Mouse (Mus musculus) CH12.LX (cell line): ENCODE data around the gene Fbxo30. TPM values are rescaled to one million over a fixed set of nuclear protein-coding genes. Genes with fewer than 3 reads are reported as not detected.
A peak's percentile ranks its signal among the peaks of the same experiment; 100 is the strongest.

Experiments used
- DNase-seq: peaks from one replicate; pipeline ENCODE4 v3.0.0-alpha.2; 2013; ENCODE audit errors: extremely low read depth
- H3K27ac ChIP-seq: 2 replicates; pipeline ENCODE4 v1.5.1; 2012; ENCODE audit warnings: low read depth, mild to moderate bottlenecking, control low read depth, moderate library complexity; ENCODE audit not compliant: insufficient read depth
- H3K27me3 ChIP-seq: replicated peaks from 2 replicates; pipeline ENCODE3; 2012; ENCODE audit warnings: inconsistent platforms
- H3K36me3 ChIP-seq, 2 experiments: replicated peaks in 1 of 2; 2 replicates each; pipeline versions ENCODE3 to v1.6.1; 2012; ENCODE audit warnings: inconsistent platforms in 1 of 2, low read length in 1 of 2, mild to moderate bottlenecking in 1 of 2, mixed read lengths in 1 of 2, moderate library complexity in 1 of 2; ENCODE audit not compliant: control insufficient read depth in 1 of 2, insufficient read depth in 1 of 2
- H3K4me1 ChIP-seq, 2 experiments: 2 replicates each; pipeline ENCODE4 v1.6.1; 2012; ENCODE audit warnings: inconsistent platforms in 1 of 2, moderate library complexity in 1 of 2; ENCODE audit not compliant: insufficient read depth in 2 of 2, control insufficient read depth in 1 of 2
- H3K4me2 ChIP-seq: 2 replicates; pipeline ENCODE4 v1.6.1; 2012; ENCODE audit warnings: low read depth, mild to moderate bottlenecking, control low read depth; ENCODE audit not compliant: poor library complexity, insufficient read depth, severe bottlenecking
- H3K4me3 ChIP-seq, 3 experiments: fragments of 150-350 bp in 1 of 3; sonication (generic) in 1 of 3; replicated peaks in 1 of 3; 2 replicates each; pipeline versions ENCODE3 to v1.5.1; 2011 to 2012; ENCODE audit warnings: low read depth in 2 of 3, low read length in 2 of 3, mild to moderate bottlenecking in 2 of 3, moderate library complexity in 2 of 3, control low read depth in 1 of 3, improper control_type of control experiment in 1 of 3, inconsistent platforms in 1 of 3, mixed read lengths in 1 of 3; ENCODE audit not compliant: poor library complexity in 1 of 3
- H3K79me2 ChIP-seq: replicated peaks from 2 replicates; pipeline ENCODE4 v1.6.1; 2012; ENCODE audit warnings: mild to moderate bottlenecking, moderate library complexity; ENCODE audit not compliant: control insufficient read depth, poor library complexity, insufficient read depth, severe bottlenecking; ENCODE audit errors: extremely low read depth
- H3K9ac ChIP-seq: 2 replicates; pipeline ENCODE4 v1.6.1; 2012; ENCODE audit warnings: low read depth, mild to moderate bottlenecking, control low read depth, moderate library complexity; ENCODE audit not compliant: insufficient read depth
- H3K9me3 ChIP-seq: replicated peaks from 2 replicates; pipeline ENCODE3; 2012; ENCODE audit warnings: low read length, inconsistent platforms, mixed read lengths
- BHLHE40 ChIP-seq: IDR thresholded peaks from 2 replicates; pipeline ENCODE4 v1.6.1; 2011; ENCODE audit warnings: mild to moderate bottlenecking, low read depth, low read length, improper control_type of control experiment
- CHD1 ChIP-seq: IDR thresholded peaks from 2 replicates; pipeline ENCODE4 v1.6.1; 2012; ENCODE audit warnings: low read depth, low read length, improper control_type of control experiment, inconsistent platforms
- CHD2 ChIP-seq: IDR thresholded peaks from 2 replicates; pipeline ENCODE4 v1.6.1; 2011; ENCODE audit warnings: low read length, improper control_type of control experiment
- CTCF ChIP-seq, 2 experiments: IDR thresholded peaks in 1 of 2; conservative IDR thresholded peaks in 1 of 2; 2 replicates each; pipeline ENCODE4 v1.5.1; 2011 to 2012; ENCODE audit warnings: low read depth in 2 of 2, low read length in 2 of 2, improper control_type of control experiment in 1 of 2, inconsistent platforms in 1 of 2, mild to moderate bottlenecking in 1 of 2, moderate library complexity in 1 of 2
- E2F4 ChIP-seq: IDR thresholded peaks from 2 replicates; pipeline ENCODE4 v1.6.1; 2011; ENCODE audit warnings: low read depth, low read length, improper control_type of control experiment; ENCODE audit not compliant: insufficient replicate concordance
- ELF1 ChIP-seq: IDR thresholded peaks from 2 replicates; pipeline ENCODE4 v1.6.1; 2014; ENCODE audit warnings: low read depth, mild to moderate bottlenecking, inconsistent platforms, low read length, improper control_type of control experiment
- EP300 ChIP-seq: IDR thresholded peaks from 2 replicates; pipeline ENCODE4 v1.6.1; 2011; ENCODE audit warnings: low read length, improper control_type of control experiment
- ETS1 ChIP-seq: conservative IDR thresholded peaks from 2 replicates; pipeline ENCODE4 v1.6.1; 2012; ENCODE audit warnings: low read depth, mild to moderate bottlenecking, inconsistent platforms, low read length, improper control_type of control experiment, moderate library complexity
- GABPA ChIP-seq: IDR thresholded peaks from 2 replicates; pipeline ENCODE4 v1.6.1; 2012; ENCODE audit warnings: low read depth, low read length, improper control_type of control experiment, inconsistent platforms; ENCODE audit not compliant: insufficient replicate concordance
- HCFC1 ChIP-seq: IDR thresholded peaks from 2 replicates; pipeline ENCODE4 v1.6.1; 2012; ENCODE audit warnings: low read depth, mild to moderate bottlenecking, inconsistent platforms, low read length, improper control_type of control experiment
- IRF4 ChIP-seq: IDR thresholded peaks from 2 replicates; pipeline ENCODE4 v1.6.1; 2014; ENCODE audit warnings: low read depth, mild to moderate bottlenecking, inconsistent platforms, low read length, improper control_type of control experiment
- JUN ChIP-seq: IDR thresholded peaks from 2 replicates; pipeline ENCODE4 v1.6.1; 2011; ENCODE audit warnings: low read depth, mild to moderate bottlenecking, low read length, improper control_type of control experiment, moderate library complexity; ENCODE audit not compliant: insufficient read depth
- JUND ChIP-seq: conservative IDR thresholded peaks from 2 replicates; pipeline ENCODE4 v1.6.1; 2011; ENCODE audit warnings: low read depth, low read length, improper control_type of control experiment
- KAT2A ChIP-seq: IDR thresholded peaks from 2 replicates; pipeline ENCODE4 v1.6.1; 2012; ENCODE audit warnings: low read length, improper control_type of control experiment, inconsistent platforms; ENCODE audit not compliant: insufficient replicate concordance
- MAFK ChIP-seq: IDR thresholded peaks from 2 replicates; pipeline ENCODE4 v1.6.1; 2011; ENCODE audit warnings: low read length, improper control_type of control experiment; ENCODE audit not compliant: insufficient replicate concordance
- MAX ChIP-seq: IDR thresholded peaks from 2 replicates; pipeline ENCODE4 v1.6.1; 2011; ENCODE audit warnings: low read length, improper control_type of control experiment
- MAZ ChIP-seq: IDR thresholded peaks from 2 replicates; pipeline ENCODE4 v1.6.1; 2012; ENCODE audit warnings: low read depth, mild to moderate bottlenecking, inconsistent platforms, low read length, improper control_type of control experiment, moderate library complexity
- MEF2A ChIP-seq: IDR thresholded peaks from 2 replicates; pipeline ENCODE4 v1.6.1; 2014; ENCODE audit warnings: low read depth, mild to moderate bottlenecking, inconsistent platforms, low read length, improper control_type of control experiment, borderline replicate concordance
- MXI1 ChIP-seq: IDR thresholded peaks from 2 replicates; pipeline ENCODE4 v1.6.1; 2011; ENCODE audit warnings: mild to moderate bottlenecking, low read depth, low read length, improper control_type of control experiment
- MYC ChIP-seq: IDR thresholded peaks from 2 replicates; pipeline ENCODE4 v1.6.1; 2011; ENCODE audit warnings: low read depth, mild to moderate bottlenecking, improper control_type of control experiment, low read length
- NELFE ChIP-seq: IDR thresholded peaks from 2 replicates; pipeline ENCODE4 v1.6.1; 2011; ENCODE audit warnings: low read depth, low read length, improper control_type of control experiment
- NRF1 ChIP-seq: IDR thresholded peaks from 2 replicates; pipeline ENCODE4 v1.6.1; 2014; ENCODE audit warnings: low read depth, mild to moderate bottlenecking, inconsistent platforms, low read length, improper control_type of control experiment, moderate library complexity
- PAX5 ChIP-seq: IDR thresholded peaks from 2 replicates; pipeline ENCODE4 v1.6.1; 2012; ENCODE audit warnings: low read length, inconsistent platforms, mixed read lengths
- POLR2A ChIP-seq: IDR thresholded peaks from 2 replicates; pipeline ENCODE4 v1.6.1; 2011; ENCODE audit warnings: low read depth, mild to moderate bottlenecking, improper control_type of control experiment, low read length
- POLR2AphosphoS2 ChIP-seq: IDR thresholded peaks from 2 replicates; pipeline ENCODE4 v1.6.1; 2011; ENCODE audit warnings: low read depth, low read length, improper control_type of control experiment
- RAD21 ChIP-seq: IDR thresholded peaks from 2 replicates; pipeline ENCODE4 v1.6.1; 2011; ENCODE audit warnings: low read depth, mild to moderate bottlenecking, low read length, improper control_type of control experiment, moderate library complexity
- RCOR1 ChIP-seq: conservative IDR thresholded peaks from 2 replicates; pipeline ENCODE4 v1.6.1; 2012; ENCODE audit warnings: low read depth, mild to moderate bottlenecking, inconsistent platforms, low read length, improper control_type of control experiment
- SIN3A ChIP-seq: IDR thresholded peaks from 2 replicates; pipeline ENCODE4 v1.6.1; 2012; ENCODE audit warnings: low read length, improper control_type of control experiment, inconsistent platforms
- SMC3 ChIP-seq: IDR thresholded peaks from 2 replicates; pipeline ENCODE4 v1.6.1; 2011; ENCODE audit warnings: low read depth, low read length, improper control_type of control experiment
- TBP ChIP-seq: conservative IDR thresholded peaks from 2 replicates; pipeline ENCODE4 v1.6.1; 2011; ENCODE audit warnings: low read depth, low read length, improper control_type of control experiment
- TCF12 ChIP-seq: IDR thresholded peaks from 2 replicates; pipeline ENCODE4 v1.6.1; 2014; ENCODE audit warnings: low read depth, mild to moderate bottlenecking, inconsistent platforms, low read length, improper control_type of control experiment
- UBTF ChIP-seq: IDR thresholded peaks from 2 replicates; pipeline ENCODE4 v1.6.1; 2012; ENCODE audit warnings: low read depth, mild to moderate bottlenecking, inconsistent platforms, low read length, improper control_type of control experiment, moderate library complexity
- USF1 ChIP-seq: IDR thresholded peaks from 2 replicates; pipeline ENCODE4 v1.6.1; 2014; ENCODE audit warnings: low read depth, mild to moderate bottlenecking, inconsistent platforms, low read length, improper control_type of control experiment
- USF2 ChIP-seq: conservative IDR thresholded peaks from 2 replicates; pipeline ENCODE4 v1.6.1; 2011; ENCODE audit warnings: low read depth, low read length, improper control_type of control experiment
- ZC3H11A ChIP-seq: IDR thresholded peaks from 2 replicates; pipeline ENCODE4 v1.6.1; 2012; ENCODE audit warnings: low read depth, mild to moderate bottlenecking, inconsistent platforms, low read length, improper control_type of control experiment
- ZKSCAN1 ChIP-seq: IDR thresholded peaks from 2 replicates; pipeline ENCODE4 v1.6.1; 2012; ENCODE audit warnings: low read depth, inconsistent platforms, low read length, improper control_type of control experiment, borderline replicate concordance
- ZNF384 ChIP-seq: IDR thresholded peaks from 2 replicates; pipeline ENCODE4 v1.6.1; 2012; ENCODE audit warnings: low read depth, low read length, improper control_type of control experiment, inconsistent platforms
- dilution Hi-C: fragments of 300-500 bp; cut with MboI; formaldehyde crosslinking; loops from 2 replicates; pipeline ENCODE4 v1.14.3; 2020; ENCODE audit warnings: low sequenced_read_pairs; ENCODE audit not compliant: extremely low pct_unique_long_range_greater_than_20kb, extremely low pct_ligation_motif_present
- in situ Hi-C: fragments of 300-500 bp; cut with MboI; formaldehyde crosslinking; loops from 3 replicates; pipeline ENCODE4 v1.14.3; 2019; ENCODE audit warnings: low sequenced_read_pairs, low pct_ligation_motif_present, low pct_unique_long_range_greater_than_20kb, mixed read lengths
- polyA plus RNA-seq: library from polyadenylated mRNA; unstranded; fragments of >175 nt; gene quantifications from 2 replicates; pipeline ENCODE4 v1.2.1, GENCODE M21; 2012; ENCODE audit warnings: low read depth; ENCODE audit not compliant: insufficient read length
- total RNA-seq, 2 experiments: library from RNA; depleted of rRNA; stranded (reverse); fragments of 300-350 nt in 1 of 2; fragments of >200 nt in 1 of 2; gene quantifications; 2 replicates each; pipeline ENCODE4 v1.2.3; 2012 to 2014

The Fbxo30 gene
- total RNA-seq (2012; rRNA removed) (1.8 and 2.1 TPM in 2 replicates), total RNA-seq (2014; rRNA removed) (3.1 and 3.2 TPM in 2 replicates), polyA plus RNA-seq (2.6 and 3.0 TPM in 2 replicates)

DNA sequence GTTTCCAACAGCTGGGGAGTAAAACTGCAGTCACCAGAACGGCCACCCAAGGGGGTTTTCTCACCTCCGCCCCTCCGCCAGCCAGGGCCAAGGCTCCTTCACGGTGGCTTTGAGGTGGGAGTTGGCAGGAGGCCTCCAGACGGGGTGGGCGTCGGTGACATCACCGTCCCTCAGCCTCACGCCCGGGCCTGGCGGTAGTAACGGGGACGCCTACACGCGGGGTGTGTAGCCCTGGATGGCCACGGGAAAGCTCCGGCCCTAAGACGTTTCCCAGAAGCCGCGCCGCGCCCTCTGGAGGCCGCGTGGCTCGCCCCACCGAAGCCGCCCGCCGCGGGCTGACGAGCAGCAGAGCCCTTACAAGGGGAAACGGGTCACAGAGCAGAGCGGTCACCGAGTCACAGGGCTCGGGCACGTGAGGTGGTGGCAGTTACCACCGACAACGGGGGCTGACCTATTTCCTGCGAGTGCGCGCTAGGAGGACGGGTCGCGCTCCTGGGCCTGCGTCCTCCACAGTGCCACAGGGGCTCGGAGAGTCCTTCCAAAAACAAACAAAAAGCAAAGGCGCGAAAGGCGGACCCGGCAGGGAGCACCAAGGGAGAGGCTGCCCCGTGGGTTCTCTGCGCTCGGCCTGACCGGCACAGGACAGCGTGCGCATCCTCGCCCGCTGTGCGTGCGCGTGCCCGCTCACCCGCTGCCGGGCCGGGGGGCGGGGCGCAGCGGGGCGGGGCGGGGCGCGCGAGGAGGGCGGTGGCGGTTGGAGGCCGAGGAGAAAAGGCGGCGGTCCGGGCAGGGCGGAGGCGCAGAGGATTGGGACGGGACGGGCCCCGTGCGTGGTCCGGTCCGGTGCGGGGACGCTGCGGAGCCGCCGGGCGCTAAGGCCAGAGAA lies at the start of gene Fbxo30:
Gene Fbxo30, plus strand, starts transcription at position 753 of the 886 bp plus-strand sequence.
- DNase-seq = peak; percentile 68
- peaks cover 0 to 12% of the 10 kb centered on the region in 2 experiments; a peak in 3 of 4 replicates for H3K4me1 ChIP-seq
- peaks cover 0 to 2% of the 10 kb centered on the region in 2 experiments for H3K36me3 ChIP-seq
- H3K4me3 ChIP-seq = peak within 1 kb of the TSS; percentile 59 to 69 (median 68)
- H3K79me2 ChIP-seq = peaks cover 3% of the 10 kb centered on the region; the same call in 1 of the 2 replicates
- in situ Hi-C loops (no loop called here), dilution Hi-C loops (no loop called here)
- peaks cover 3% of the 10 kb centered on the region for H3K9me3 ChIP-seq
- H3K27me3 ChIP-seq = no peaks in the 10 kb centered on the region
- H3K4me2 ChIP-seq = peak within 1 kb of the TSS; percentile 61
- H3K27ac ChIP-seq = peak within 1 kb of the TSS; percentile 64
- H3K9ac ChIP-seq = peak within 1 kb of the TSS; percentile 61
- peak; percentile 71; the same call in 1 of the 2 replicates for TF ChIP-seq POLR2AphosphoS2
- no peak for TF ChIP-seq PAX5
- peak; percentile 9; the same call in 1 of the 2 replicates for TF ChIP-seq RAD21
- TF ChIP-seq JUN = no peak
- TF ChIP-seq E2F4 = no peak
- TF ChIP-seq KAT2A = 0 out of 2 replicates have a peak, but pooled peaks have one; percentile 18
- no peak for TF ChIP-seq ZKSCAN1
- TF ChIP-seq CHD1 = no peak
- peak; percentile 96 for TF ChIP-seq BHLHE40
- no peak for TF ChIP-seq HCFC1
- TF ChIP-seq UBTF = no peak
- TF ChIP-seq MXI1 = peak; percentile 69; the same call in 1 of the 2 replicates
- TF ChIP-seq TBP = no peak
- no peak for TF ChIP-seq EP300
- TF ChIP-seq TCF12 = peak; percentile 51; the same call in 1 of the 2 replicates
- TF ChIP-seq MYC = no peak; the same call in 1 of the 2 replicates
- no peak; the same call in 1 of the 2 replicates for TF ChIP-seq ETS1
- TF ChIP-seq CHD2 = no peak
- TF ChIP-seq ZC3H11A = no peak
- peak in 1 of 2 experiments; percentile 56; a peak in 2 of 4 replicates for TF ChIP-seq CTCF (conservative IDR thresholded peaks at IDR 0.05 in 1 of 2, IDR thresholded peaks at IDR 0.05 in 1 of 2; ENCODE audit: low read depth in 2 of 2, low read length in 2 of 2)
- no peak for TF ChIP-seq JUND
- no peak for TF ChIP-seq GABPA
- peak; percentile 37 for TF ChIP-seq SIN3A
- peak; percentile 73 for TF ChIP-seq NRF1
- TF ChIP-seq ZNF384 = no peak
- TF ChIP-seq SMC3 = peak; percentile 28
- TF ChIP-seq RCOR1 = no peak
- TF ChIP-seq MAZ = no peak
- no peak for TF ChIP-seq MEF2A
- peak; percentile 93 for TF ChIP-seq POLR2A
- TF ChIP-seq MAX = peak; percentile 75; the same call in 1 of the 2 replicates
- no peak for TF ChIP-seq USF1
- no peak for TF ChIP-seq USF2
- no peak for TF ChIP-seq MAFK
- TF ChIP-seq IRF4 = peak; percentile 13; the same call in 1 of the 2 replicates
- TF ChIP-seq NELFE = peak; percentile 87
- TF ChIP-seq ELF1 = no peak; the same call in 1 of the 2 replicates
